Mouse (Mus musculus) layer of hippocampus, postnatal 25 days (tissue): ENCODE measurements around the gene Vwa7. TPM values are rescaled to one million over a fixed set of nuclear protein-coding genes. Genes with fewer than 3 reads are reported as not detected.

ENCODE experiments used
- DNase-seq, 2 experiments: peaks; one replicate each; pipeline ENCODE4 v3.0.0; 2022; ENCODE audit warnings: mixed read lengths in 2 of 2, low spot score in 1 of 2; ENCODE audit errors: extremely low spot score in 1 of 2
- total RNA-seq, 2 experiments: library from RNA; stranded (reverse); gene quantifications; 2 replicates each; pipeline ENCODE4 v1.2.3; 2021

Gene Vwa7
- total RNA-seq, 2 experiments from 2014 or later = 0.07 to 0.23 TPM

DNA sequence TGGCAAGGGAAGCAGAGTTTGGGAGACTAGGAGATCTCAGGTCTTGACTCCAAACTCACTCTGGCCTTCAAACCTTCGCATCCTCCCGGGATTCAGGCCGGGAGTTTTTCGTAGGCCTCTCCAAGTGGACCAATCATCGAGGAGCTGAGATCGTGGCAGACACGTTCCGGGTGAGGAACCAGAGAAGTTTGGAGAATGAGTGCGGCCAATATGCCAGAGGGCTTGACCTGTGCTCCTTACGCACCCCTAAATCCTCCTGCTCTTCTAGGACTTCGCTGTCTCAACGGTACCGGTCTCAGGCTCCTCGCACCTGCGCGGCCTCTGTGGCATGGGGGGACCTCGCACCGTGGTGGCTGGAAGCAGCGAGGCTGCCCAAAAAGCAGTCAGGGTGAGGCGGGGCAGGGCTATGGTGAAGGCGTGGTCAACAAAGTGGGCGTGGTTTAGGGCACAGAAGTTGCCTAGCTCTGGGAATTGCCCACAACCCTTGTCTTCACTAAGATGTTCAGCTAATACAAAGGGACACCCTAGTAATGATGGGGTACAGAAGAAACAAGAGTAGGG lies 44.4 kb downstream of the Vwa7 start:
- DNase-seq = no peak

DNA sequence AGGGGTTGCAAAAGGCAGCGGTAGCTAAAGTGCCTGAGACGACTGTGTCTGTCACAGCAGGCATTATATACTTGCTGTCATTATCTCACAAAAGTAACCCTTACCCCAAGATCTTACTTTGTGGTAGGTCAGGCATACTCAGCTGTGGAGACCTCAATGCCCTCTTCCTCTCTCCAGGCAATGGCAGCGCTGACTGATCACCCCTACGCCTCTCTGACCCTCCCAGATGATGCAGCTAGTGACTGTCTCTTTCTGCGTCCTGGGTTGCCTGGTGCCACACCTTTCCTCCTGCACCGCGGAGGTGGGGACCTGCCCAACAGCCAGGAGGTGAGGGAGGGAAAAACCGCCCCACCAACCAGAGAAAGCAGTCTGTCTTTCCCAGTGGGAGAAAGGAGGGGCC lies 44.9 kb downstream of the Vwa7 start:
- DNase-seq = no peak

DNA sequence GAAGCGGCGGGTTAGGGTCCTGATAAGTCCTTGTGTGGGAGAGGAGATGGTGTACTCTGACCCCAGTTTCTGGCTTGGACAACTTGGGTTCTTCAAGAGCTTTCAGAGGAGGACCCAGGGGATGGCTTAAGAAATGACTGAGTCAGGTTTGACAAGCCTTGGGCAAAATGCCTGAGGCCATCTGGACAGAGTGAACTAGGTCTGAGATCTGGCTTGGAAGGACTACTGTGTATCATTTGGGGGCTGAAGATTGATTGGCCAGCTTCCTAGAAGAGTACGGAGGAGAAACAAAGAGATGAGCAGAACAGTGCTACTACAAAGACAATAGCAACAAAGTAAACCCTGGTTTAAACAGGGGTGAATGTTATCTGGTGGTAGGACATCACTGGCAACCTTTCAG lies 47.1 kb downstream of the Vwa7 start:
- DNase-seq = no peak

- no peak for DNase-seq
Measured at GRCm38 (mm10) chr17:35064378-35064877, 48.0 kb downstream of the Vwa7 start.

DNA sequence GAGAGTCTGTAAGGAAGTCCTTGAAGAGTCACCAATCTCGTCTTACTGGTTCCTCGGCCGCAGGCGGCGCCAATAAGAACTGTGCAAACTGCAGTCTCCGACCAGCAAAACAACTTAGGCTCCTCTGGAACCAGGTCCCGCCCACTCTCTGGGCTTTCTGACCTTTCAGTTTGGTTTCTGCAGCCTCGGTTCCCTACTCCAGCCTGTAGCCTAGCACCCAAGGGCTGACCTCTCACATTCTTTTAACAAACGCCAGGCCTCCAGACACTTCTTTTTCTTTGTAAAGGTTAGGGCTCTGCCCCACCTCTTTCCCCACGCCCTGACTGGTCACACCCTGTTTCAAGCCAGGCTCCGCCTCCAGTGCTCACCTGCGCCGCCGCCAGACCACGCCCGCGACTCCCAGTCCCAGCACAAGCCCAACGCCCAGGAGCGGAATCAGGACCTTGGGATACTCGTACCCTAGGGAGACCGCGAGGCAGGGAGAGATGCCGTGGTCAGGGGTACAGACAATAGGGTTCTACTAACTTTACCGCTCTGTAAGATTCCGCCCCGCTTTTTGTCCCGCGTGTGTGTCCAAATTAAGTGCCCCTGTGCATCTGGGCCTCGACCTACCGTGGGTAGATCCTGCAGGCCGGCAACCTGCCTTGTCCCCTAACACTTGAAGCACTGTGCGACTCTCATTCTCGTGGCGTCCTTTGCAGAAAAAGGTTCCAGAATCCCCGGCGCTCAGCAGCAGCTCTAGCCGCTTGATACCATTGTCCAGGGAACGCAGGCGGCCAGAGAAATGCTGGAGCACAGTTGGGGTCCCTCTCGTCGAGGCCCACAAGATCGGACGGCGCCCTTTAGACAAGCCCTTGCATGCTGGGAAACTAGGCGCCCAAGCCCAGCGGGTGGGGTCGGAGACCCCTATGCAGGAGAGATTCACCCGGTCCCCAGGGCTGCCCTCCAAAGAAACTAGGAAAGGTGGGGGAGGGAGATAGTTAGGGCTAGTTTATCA lies 48.9 kb downstream of the Vwa7 start, which contains the start of gene Ly6g6c:
Ly6g6c (plus strand) TSS at position 438 of the 997 bp plus-strand sequence.
- no peak for DNase-seq

DNA sequence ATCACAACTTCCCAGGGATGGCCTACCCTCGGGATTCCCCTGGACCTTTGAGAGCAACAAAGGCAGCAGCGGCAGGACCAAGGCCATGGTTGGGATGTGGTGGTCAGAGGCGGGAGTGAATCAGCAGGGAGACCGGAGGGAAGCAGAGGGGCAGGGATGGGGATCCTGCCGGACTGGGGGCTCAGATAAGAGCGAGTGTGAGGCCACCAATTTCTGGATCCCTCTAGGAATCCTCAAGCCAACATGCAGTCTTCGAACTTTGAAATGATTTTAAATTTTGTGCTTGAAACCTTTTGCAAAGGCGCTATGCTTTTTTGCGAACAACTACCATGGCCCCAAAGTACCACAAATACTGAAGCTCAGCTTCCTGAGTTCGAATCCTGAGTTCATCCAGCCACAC lies 49.7 kb downstream of the Vwa7 start, which contains the start of gene Mpig6b:
Mpig6b (minus strand) TSS at position 101 of the 400 bp plus-strand sequence.
- no peak for DNase-seq

DNA sequence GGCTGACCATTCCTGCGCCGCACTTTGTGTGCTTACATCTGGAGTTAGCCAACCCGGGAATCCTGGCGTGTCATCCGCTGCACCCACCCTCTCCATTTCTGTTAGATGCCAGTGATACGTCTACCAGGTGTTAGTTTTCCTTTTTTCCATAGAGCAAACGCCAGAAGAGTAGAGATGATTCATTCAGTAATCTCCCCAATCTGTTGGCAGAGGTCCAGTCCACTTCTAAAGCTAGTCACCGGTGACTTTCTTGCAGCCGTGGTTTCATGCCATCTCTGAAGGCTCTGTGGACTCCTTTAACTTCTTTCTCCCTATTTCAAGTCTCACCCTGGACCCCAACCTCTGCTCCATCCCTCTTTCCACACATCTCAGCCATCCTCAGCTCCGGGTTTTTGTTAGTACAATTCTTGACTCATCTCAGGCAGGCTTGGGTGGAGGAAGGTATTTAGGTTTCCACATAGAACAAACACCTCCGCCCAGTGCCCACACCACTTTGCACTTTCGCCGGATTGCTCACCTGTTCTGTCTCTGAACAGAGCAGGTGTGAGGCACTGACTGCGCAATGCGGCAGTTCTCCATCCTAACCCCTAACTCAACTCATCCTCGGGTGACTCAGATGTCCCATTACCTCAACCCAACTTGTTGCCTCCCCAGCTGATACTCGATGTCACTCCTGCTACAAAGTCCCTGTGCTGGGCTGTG lies 52.0 kb downstream of the Vwa7 start:
- no peak for DNase-seq

DNA sequence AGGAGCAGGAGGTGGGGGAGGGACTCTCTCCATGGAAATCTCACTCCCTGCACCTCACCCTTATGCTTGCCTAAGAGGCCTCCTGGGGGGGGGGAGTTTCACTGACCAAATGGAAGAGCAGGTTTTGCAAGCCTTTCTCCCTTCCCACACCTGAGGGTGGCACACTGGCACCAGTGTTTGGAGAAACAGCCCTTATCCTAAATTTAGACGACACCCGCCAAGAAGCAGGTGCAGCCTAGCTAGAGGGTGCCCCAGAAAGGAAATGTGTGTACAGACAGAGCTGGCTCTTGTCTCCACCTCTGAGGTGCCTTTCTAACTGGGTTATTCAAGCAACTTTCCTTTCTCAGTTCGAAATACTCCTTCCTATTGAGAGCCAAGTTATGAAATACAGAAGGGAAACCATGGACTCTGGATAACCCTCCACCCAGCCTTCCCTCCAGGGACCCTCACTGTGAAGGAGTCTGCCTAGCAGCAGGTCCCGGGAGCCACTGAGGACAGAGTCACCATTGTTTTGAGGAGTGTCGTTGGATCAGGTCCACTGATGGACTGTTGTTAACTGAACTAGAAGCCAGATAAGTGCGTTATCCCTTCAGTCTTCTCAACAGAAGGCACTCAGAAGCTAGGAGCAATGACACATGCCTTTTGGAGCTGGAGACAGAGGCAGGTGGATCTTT lies 54.3 kb downstream of the Vwa7 start:
- DNase-seq = no peak

- DNase-seq = no peak
Measured at GRCm38 (mm10) chr17:35071454-35071853, 55.1 kb downstream of the Vwa7 start.

- no peak for DNase-seq
Measured at GRCm38 (mm10) chr17:35074097-35074496, 57.7 kb downstream of the Vwa7 start.

Other genes starting within 250 kb of the Vwa7 start
- gene Cyp21a1, start 212.0 kb upstream of the Vwa7 start, total RNA-seq = under 1 TPM; 0.12 to 0.19 TPM
- gene Stk19, start 179.6 kb upstream of the Vwa7 start, total RNA-seq = 10 to 100 TPM; 57.3 to 59.8 TPM
- gene Dxo, start 179.6 kb upstream of the Vwa7 start, total RNA-seq = 10 to 100 TPM; 36.7 to 37.7 TPM
- 10 to 100 TPM; 64.7 to 72.4 TPM for gene Skiv2l, start 166.4 kb upstream of the Vwa7 start, total RNA-seq
- gene Nelfe, start 166.2 kb upstream of the Vwa7 start, total RNA-seq = 10 to 100 TPM; 32.1 to 39.1 TPM
- gene Cfb, start 154.1 kb upstream of the Vwa7 start, total RNA-seq = under 1 TPM in 1 of 2 experiments, not detected in 1; 0.17 TPM
- gene Zbtb12, start 137.1 kb upstream of the Vwa7 start, total RNA-seq = 1 to 10 TPM; 7.3 to 7.7 TPM
- not detected for gene Gm20547, start 134.5 kb upstream of the Vwa7 start, total RNA-seq
- 1 to 10 TPM in 1 of 2 experiments, under 1 TPM in 1; 0.86 to 1.9 TPM for gene C2, start 118.3 kb upstream of the Vwa7 start, total RNA-seq
- 100 to 1,000 TPM; 164 to 188 TPM for gene Ehmt2, start 118.1 kb upstream of the Vwa7 start, total RNA-seq
- gene Slc44a4, start 102.1 kb upstream of the Vwa7 start, total RNA-seq = under 1 TPM; 0.20 to 0.21 TPM
- 10 to 100 TPM; 37.2 to 37.4 TPM for gene Neu1, start 85.3 kb upstream of the Vwa7 start, total RNA-seq
- gene Hspa1b, start 57.3 kb upstream of the Vwa7 start, total RNA-seq = 10 to 100 TPM; 17.0 to 23.5 TPM
- gene Gm20481, start 46.7 kb upstream of the Vwa7 start, total RNA-seq = not detected
- gene Hspa1a, start 44.4 kb upstream of the Vwa7 start, total RNA-seq = 10 to 100 TPM; 14.9 to 17.9 TPM
- under 1 TPM; 0.22 to 0.31 TPM for gene Hspa1l, start 43.9 kb upstream of the Vwa7 start, total RNA-seq
- gene Lsm2, start 34.7 kb upstream of the Vwa7 start, total RNA-seq = 10 to 100 TPM; 18.1 to 19.3 TPM
- 10 to 100 TPM; 43.7 to 55.6 TPM for gene Vars, start 15.6 kb upstream of the Vwa7 start, total RNA-seq
- 1 to 10 TPM in 1 of 2 experiments, under 1 TPM in 1; 0.64 to 1.1 TPM for gene Sapcd1, start 11.4 kb downstream of the Vwa7 start, total RNA-seq
- gene Msh5, start 30.2 kb downstream of the Vwa7 start, total RNA-seq = under 1 TPM; 0.62 to 0.82 TPM
- 10 to 100 TPM in 1 of 2 experiments, 1 to 10 TPM in 1; 9.7 to 10.1 TPM for gene Clic1, start 33.4 kb downstream of the Vwa7 start, total RNA-seq
- gene Ddah2, start 42.5 kb downstream of the Vwa7 start, total RNA-seq = 10 to 100 TPM; 19.5 to 20.7 TPM
- gene Ly6g6c, start 48.8 kb downstream of the Vwa7 start, total RNA-seq = not detected
- not detected for gene Mpig6b, start 49.6 kb downstream of the Vwa7 start, total RNA-seq
- 1 to 10 TPM; 4.1 to 4.3 TPM for gene Ly6g6e, start 60.3 kb downstream of the Vwa7 start, total RNA-seq
- gene Ly6g6d, start 61.5 kb downstream of the Vwa7 start, total RNA-seq = 1 to 10 TPM in 1 of 2 experiments, under 1 TPM in 1; 0.80 to 1.2 TPM
- not detected for gene Ly6g6f, start 69.0 kb downstream of the Vwa7 start, total RNA-seq
- gene Abhd16a, start 72.7 kb downstream of the Vwa7 start, total RNA-seq = 10 to 100 TPM; 97.9 to 98.1 TPM
- not detected for gene Ly6g5c, start 91.7 kb downstream of the Vwa7 start, total RNA-seq
- under 1 TPM; 0.42 to 0.54 TPM for gene Ly6g5b, start 98.8 kb downstream of the Vwa7 start, total RNA-seq
- 10 to 100 TPM; 14.2 to 14.4 TPM for gene Gpank1, start 104.9 kb downstream of the Vwa7 start, total RNA-seq
- 100 to 1,000 TPM; 179 to 181 TPM for gene Csnk2b, start 105.5 kb downstream of the Vwa7 start, total RNA-seq
- 10 to 100 TPM; 27.0 to 27.3 TPM for gene D17H6S53E, start 109.8 kb downstream of the Vwa7 start, total RNA-seq
- gene Apom, start 115.5 kb downstream of the Vwa7 start, total RNA-seq = not detected
- 100 to 1,000 TPM; 290 to 320 TPM for gene Bag6, start 118.6 kb downstream of the Vwa7 start, total RNA-seq
- gene Prrc2a, start 148.3 kb downstream of the Vwa7 start, total RNA-seq = 100 to 1,000 TPM; 302 to 353 TPM
- gene Aif1, start 159.5 kb downstream of the Vwa7 start, total RNA-seq = 10 to 100 TPM; 10.4 to 10.8 TPM
- 1 to 10 TPM; 8.1 to 8.9 TPM for gene Lst1, start 171.9 kb downstream of the Vwa7 start, total RNA-seq
- under 1 TPM; 0.42 to 0.54 TPM for gene Ltb, start 177.9 kb downstream of the Vwa7 start, total RNA-seq
- not detected for gene Tnf, start 185.4 kb downstream of the Vwa7 start, total RNA-seq
- under 1 TPM in 1 of 2 experiments, not detected in 1; 0.20 TPM for gene Lta, start 188.8 kb downstream of the Vwa7 start, total RNA-seq
- gene Gm16181, start 204.3 kb downstream of the Vwa7 start, total RNA-seq = not detected
- 100 to 1,000 TPM; 607 to 639 TPM for gene Atp6v1g2, start 217.1 kb downstream of the Vwa7 start, total RNA-seq
- 10 to 100 TPM; 13.7 to 14.8 TPM for gene Nfkbil1, start 219.2 kb downstream of the Vwa7 start, total RNA-seq
- 100 to 1,000 TPM; 213 to 229 TPM for gene Ddx39b, start 225.2 kb downstream of the Vwa7 start, total RNA-seq
- 10 to 100 TPM; 14.6 to 15.9 TPM for gene H2-D1, start 246.2 kb downstream of the Vwa7 start, total RNA-seq